Mouse (Mus musculus): ENCODE measurements around the gene Ccnt1. TPM values are rescaled to one million over a fixed set of nuclear protein-coding genes. Genes with fewer than 3 reads are reported as not detected.

Gene Ccnt1
- polyA plus RNA-seq, 1 experiment from 2014 or later: 61.4 TPM

GRCm38 (mm10) chr15:98491332-98491731, 79.4 kb downstream of the Ccnt1 start:
- WGBS: 81% methylated on average over 2 of the region's 2 CpGs
- Histone ChIP-seq H3K9me3 (replicated peaks; ENCODE audit: control insufficient read depth, low read length) (no peaks in the 10 kb centered on the region), H3K27ac (replicated peaks; ENCODE audit: low read depth, low read length) (no peak overlapping the region)

More at GRCm38 (mm10) chr15:98491332-98491731, 79.4 kb downstream of the Ccnt1 start:
- H3K9ac ChIP-seq (replicated peaks; ENCODE audit: low read length): no peak overlapping the region
- no peak for DNase-seq (ENCODE audit: low spot score)
- ATAC-seq (replicated peaks; ENCODE audit: insufficient number of reproducible peaks, low FRiP score, low TSS enrichment, low read depth): no peak
- H3K4me1 ChIP-seq (ENCODE audit: control insufficient read depth, insufficient read depth, low read length): no peaks in the 10 kb centered on the region
- H3K4me2 ChIP-seq (ENCODE audit: low read depth, low read length): no peak overlapping the region
- H3K27me3 ChIP-seq (ENCODE audit: control insufficient read depth, insufficient read depth, low read length): no peaks in the 10 kb centered on the region
- H3K36me3 ChIP-seq (replicated peaks; ENCODE audit: control insufficient read depth, insufficient read depth, low read depth, low read length): no peaks in the 10 kb centered on the region
- no peak overlapping the region for H3K4me3 ChIP-seq (ENCODE audit: low read depth, low read length)

Small RNA genes within 50 kb of the gene (microRNA-seq; reads per million reads assigned to microRNA genes)
- gene Mir1291 (ENCODE audit: borderline number of aligned reads): 1.4 reads per million

Other genes starting within 250 kb of the Ccnt1 start
- gene Olfr284, start 229.9 kb downstream of the Ccnt1 start, polyA plus RNA-seq (2014; fragmentation: Nextera tagmentation; extraction: Ambion mirVana): not detected in 2 replicates
- not detected in 2 replicates for gene Olfr283, start 190.0 kb downstream of the Ccnt1 start, polyA plus RNA-seq (2014; fragmentation: Nextera tagmentation; extraction: Ambion mirVana)
- gene Olfr282, start 139.7 kb downstream of the Ccnt1 start, polyA plus RNA-seq (2014; fragmentation: Nextera tagmentation; extraction: Ambion mirVana): not detected in 2 replicates
- not detected in 2 replicates for gene Olfr281, start 118.3 kb downstream of the Ccnt1 start, polyA plus RNA-seq (2014; fragmentation: Nextera tagmentation; extraction: Ambion mirVana)
- gene OR5BS1P, start 101.0 kb downstream of the Ccnt1 start, polyA plus RNA-seq (2014; fragmentation: Nextera tagmentation; extraction: Ambion mirVana): not detected in 2 replicates
- 0.38 and 0.39 TPM in 2 replicates for gene Lalba, start 88.2 kb downstream of the Ccnt1 start, polyA plus RNA-seq (2014; fragmentation: Nextera tagmentation; extraction: Ambion mirVana)
- gene Olfr279, start 78.5 kb downstream of the Ccnt1 start, polyA plus RNA-seq (2014; fragmentation: Nextera tagmentation; extraction: Ambion mirVana): not detected in 2 replicates
- 145 and 153 TPM in 2 replicates for gene Kansl2, start 36.7 kb downstream of the Ccnt1 start, polyA plus RNA-seq (2014; fragmentation: Nextera tagmentation; extraction: Ambion mirVana)
- gene 4930415O20Rik, start 81 bp upstream of the Ccnt1 start, polyA plus RNA-seq (2014; fragmentation: Nextera tagmentation; extraction: Ambion mirVana): not detected in 2 replicates
- 8.4 and 10.4 TPM in 2 replicates for gene Adcy6, start 39.2 kb upstream of the Ccnt1 start, polyA plus RNA-seq (2014; fragmentation: Nextera tagmentation; extraction: Ambion mirVana)
- gene Cacnb3, start 59.9 kb upstream of the Ccnt1 start, polyA plus RNA-seq (2014; fragmentation: Nextera tagmentation; extraction: Ambion mirVana): 32.3 and 33.4 TPM in 2 replicates
- 20.8 and 22.0 TPM in 2 replicates for gene Ddx23, start 92.0 kb upstream of the Ccnt1 start, polyA plus RNA-seq (2014; fragmentation: Nextera tagmentation; extraction: Ambion mirVana)
- 0.63 and 0.92 TPM in 2 replicates for gene Rnd1, start 106.5 kb upstream of the Ccnt1 start, polyA plus RNA-seq (2014; fragmentation: Nextera tagmentation; extraction: Ambion mirVana)
- 1.3 TPM in 2 replicates for gene Ccdc65, start 137.3 kb upstream of the Ccnt1 start, polyA plus RNA-seq (2014; fragmentation: Nextera tagmentation; extraction: Ambion mirVana)
- 18.9 and 21.0 TPM in 2 replicates for gene Fkbp11, start 157.3 kb upstream of the Ccnt1 start, polyA plus RNA-seq (2014; fragmentation: Nextera tagmentation; extraction: Ambion mirVana)
- 24.5 and 28.7 TPM in 2 replicates for gene Arf3, start 192.3 kb upstream of the Ccnt1 start, polyA plus RNA-seq (2014; fragmentation: Nextera tagmentation; extraction: Ambion mirVana)
- gene Wnt10b, start 207.2 kb upstream of the Ccnt1 start, polyA plus RNA-seq (2014; fragmentation: Nextera tagmentation; extraction: Ambion mirVana): 1.6 and 2.3 TPM in 2 replicates
- 0.28 and 0.33 TPM in 2 replicates for gene Wnt1, start 218.9 kb upstream of the Ccnt1 start, polyA plus RNA-seq (2014; fragmentation: Nextera tagmentation; extraction: Ambion mirVana)
- gene Ddn, start 238.6 kb upstream of the Ccnt1 start, polyA plus RNA-seq (2014; fragmentation: Nextera tagmentation; extraction: Ambion mirVana): 0.26 and 0.27 TPM in 2 replicates